Mouse (Mus musculus): ENCODE results near the gene Trmt10a. TPM values are rescaled to one million over a fixed set of nuclear protein-coding genes. Genes with fewer than 3 reads are reported as not detected.

Trmt10a gene
- total RNA-seq, 2 experiments from 2014 or later = 3.9 to 11.0 TPM

DNA sequence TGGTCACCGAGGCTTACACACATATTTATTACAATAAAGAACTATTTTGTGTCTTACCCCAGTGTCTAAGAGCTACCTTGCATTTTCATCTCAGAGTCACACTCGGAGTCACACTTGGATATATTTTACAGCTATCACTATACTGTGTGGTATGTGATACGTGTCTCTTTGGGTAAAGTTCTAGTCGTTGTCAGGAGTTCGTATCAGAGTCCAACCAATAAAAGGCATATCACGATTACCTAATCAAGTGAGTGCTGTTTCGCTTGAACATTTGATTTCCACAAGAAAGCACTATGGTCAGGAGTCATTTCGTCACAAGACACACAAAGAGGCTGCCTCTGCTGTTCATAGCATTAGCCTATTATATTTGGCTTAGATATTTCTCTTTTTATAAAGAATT lies 9.8 kb upstream of the Trmt10a start:
- ATAC-seq (replicated peaks; ENCODE audit: poor library complexity, severe bottlenecking) = no peak; the same call in 1 of the 2 replicates

DNA sequence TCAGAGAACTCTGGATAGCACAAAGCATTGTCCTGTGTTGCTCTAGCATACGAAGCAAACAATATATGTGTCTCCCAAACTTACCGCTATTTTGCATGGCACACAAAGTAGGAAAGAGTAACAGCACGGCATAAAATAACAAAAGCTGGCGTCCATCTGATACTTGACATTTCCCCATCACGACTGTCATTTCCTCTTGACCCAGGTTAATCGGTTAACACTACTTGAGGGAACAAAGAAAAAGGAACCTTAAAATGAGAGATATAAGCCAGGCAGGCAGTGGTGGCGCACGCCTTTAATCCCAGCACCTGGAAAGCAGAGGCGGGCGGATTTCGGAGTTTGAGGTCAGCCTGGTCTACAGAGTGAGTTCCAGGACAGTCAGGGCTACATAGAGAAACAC lies 9.3 kb upstream of the Trmt10a start:
- ATAC-seq (replicated peaks; ENCODE audit: poor library complexity, severe bottlenecking) = peak; percentile 59

DNA sequence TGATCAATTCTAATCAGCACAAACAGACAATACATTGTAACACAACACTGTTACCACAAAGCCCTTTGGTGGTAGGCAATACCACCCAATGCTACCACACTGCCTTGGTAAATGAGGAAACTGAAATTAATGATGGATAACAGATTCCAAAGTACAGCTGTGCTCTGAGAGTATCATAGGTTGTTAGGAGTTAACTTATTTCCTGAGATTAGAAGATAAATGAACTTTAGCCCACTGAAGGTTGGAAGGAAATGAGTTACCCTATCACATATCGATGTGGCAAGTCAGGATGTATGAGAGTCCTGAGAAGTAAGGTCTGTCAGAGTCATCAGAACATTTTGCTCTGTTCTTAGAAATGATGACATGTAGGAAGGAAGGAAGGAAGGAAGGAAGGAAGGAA lies 8.7 kb upstream of the Trmt10a start:
- no peak; the same call in 1 of the 2 replicates for ATAC-seq (replicated peaks; ENCODE audit: poor library complexity, severe bottlenecking)

DNA sequence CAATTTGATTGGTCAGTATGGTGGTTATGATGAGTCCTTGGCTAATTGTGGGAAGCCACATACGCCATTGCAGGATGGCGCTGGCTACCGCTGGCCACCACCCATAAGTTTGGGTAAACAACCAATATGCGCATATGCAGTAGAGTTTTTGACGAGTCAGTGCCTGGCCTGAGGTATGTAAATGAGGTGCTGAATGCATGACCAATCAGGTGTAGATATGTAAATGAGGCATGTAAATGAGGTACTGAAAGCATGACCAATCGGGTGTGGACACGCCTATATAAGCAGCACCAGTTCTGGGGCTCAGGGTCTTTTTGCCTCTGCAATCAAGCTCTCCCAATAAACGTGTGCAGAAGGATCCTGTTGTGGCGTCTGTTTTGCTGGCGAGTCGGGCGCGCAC lies 5.1 kb upstream of the Trmt10a start:
- peak; percentile 26; the same call in 1 of the 2 replicates for ATAC-seq (replicated peaks; ENCODE audit: poor library complexity, severe bottlenecking)

DNA sequence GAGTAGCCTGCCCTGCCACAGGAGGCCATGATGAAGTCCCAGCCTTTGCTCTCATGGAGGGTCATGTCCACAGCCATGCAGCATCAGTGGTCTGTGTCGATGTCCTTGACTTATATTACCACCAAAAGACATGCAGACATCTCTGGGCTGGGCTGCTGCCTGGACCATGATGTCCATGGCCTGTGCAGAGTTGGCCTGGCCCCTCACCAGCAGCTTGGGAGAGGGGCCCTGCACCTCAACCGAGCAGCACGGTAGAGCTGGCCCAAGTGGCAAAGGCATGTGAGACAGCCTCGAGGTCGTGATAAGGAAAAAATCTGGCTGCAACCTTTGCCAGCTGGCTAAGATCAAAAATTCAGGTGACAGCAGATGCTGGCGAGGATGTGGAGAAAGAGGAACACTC lies 3.6 kb upstream of the Trmt10a start:
- ATAC-seq (replicated peaks; ENCODE audit: poor library complexity, severe bottlenecking) = no peak

DNA sequence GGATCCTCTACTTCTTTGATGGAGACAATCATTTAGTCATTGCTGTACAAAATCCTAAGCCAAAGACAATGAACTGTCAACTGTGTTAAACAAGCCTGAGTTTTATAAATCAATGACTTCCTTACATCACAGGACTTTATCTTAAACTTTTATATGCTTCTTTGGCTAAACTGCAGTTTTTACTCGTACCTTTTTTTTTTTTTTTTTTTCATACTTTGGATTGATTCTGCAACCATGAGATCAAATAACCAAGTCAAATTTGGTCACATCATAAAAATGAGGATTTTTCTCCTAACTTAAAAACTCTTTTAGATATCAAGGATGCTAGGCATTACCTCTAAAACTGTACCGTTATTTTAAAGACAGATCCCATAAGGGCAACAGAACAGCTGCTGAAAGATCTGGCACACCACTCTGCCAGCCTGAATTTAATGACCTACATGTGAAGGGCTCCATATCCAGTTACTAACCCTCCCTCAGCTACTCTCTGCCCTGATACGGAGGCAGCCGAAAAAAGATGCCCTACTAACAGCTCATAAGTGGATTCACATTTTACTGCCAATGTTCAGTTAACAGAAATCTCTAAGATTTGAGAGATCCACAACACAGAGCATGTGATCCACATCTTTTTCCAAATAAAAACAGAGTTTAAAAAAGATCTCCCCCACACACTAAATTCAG lies 1.1 kb upstream of the Trmt10a start:
- ATAC-seq (replicated peaks; ENCODE audit: poor library complexity, severe bottlenecking) = no peak

DNA sequence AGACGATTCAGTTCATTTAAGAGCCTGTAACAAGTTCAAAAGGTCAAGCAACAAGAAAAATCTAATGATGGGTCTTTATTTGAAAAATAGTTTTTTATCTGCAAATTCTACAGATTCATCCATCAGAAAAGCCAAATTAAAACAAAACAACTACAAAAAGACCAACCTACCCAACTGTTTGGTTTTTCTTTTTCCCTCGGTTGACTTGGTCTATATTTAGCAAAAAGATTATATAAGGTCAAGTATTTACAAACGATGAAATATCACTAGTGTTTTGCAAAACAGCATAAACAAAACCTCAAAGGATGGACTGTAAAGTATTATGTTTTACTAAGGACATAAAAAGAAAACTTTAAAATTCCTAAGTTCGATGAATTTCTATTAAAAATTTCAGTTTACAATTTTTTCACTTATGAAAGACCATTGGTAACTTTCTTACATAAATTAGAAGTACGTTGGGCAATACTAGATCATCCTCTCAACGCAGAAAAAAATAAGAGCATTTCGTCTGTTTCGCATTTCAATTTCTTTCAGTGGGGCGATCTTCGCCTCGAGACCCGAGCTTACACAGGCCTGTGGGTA lies 424 bp upstream of the Trmt10a start:
- ATAC-seq (replicated peaks; ENCODE audit: poor library complexity, severe bottlenecking) = no peak

DNA sequence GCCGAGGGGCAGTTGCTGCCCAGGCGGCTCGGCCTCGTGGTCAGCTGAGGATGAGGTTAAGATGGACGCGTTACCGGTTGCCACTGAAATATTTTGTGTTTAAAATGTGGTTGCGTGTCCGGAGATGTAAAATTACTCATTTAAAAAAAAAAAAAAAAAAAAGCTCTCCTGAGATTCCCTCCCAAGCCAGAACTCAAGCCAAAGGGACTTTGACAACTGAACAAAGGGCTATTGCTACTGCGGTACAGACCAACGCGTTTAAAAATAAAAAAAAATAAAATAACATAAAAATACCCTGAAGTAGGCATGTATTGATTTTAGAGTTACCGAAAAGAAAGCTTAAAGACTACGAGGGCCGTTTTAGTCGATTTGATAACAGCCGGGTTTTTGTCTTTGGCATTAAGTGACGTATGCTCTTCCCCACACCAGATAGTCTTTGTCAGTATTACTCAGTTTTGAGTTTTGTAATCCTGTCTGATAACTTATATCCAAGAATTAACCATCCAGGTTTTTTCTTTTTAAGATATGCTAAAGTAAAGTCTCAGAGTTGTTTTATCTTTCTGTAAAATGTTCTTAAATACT lies 903 bp downstream of the Trmt10a start:
- ATAC-seq (replicated peaks; ENCODE audit: poor library complexity, severe bottlenecking) = no peak

DNA sequence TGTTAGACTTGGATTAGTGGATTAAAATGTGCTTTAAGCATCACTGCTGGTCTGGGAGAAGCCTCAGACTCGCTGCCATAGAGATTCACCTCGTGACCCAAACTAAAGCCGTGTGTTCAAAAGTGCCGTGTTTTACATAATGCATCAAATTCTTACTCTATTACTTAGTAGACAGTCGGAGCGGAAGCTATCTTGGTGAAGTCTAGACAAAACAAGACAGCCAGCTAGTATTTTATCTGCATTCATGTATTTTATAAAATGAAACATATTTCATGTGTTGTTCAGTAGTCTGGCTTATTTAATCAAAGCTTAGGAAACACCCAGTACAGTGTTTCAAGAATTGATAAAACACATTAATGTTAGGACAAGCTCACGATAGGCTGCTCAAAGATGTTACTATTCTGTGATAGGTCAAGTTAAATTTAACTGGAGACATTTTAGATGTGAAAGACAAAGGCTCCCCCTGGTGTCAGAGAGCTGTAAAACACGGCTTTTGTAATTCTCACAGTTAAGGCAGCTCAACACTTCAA lies 1.5 kb downstream of the Trmt10a start, which contains the start of gene Mttp:
Mttp (minus strand) TSS at position 327 of the 530 bp plus-strand sequence.
- peak; percentile 46 for ATAC-seq (replicated peaks; ENCODE audit: poor library complexity, severe bottlenecking)

DNA sequence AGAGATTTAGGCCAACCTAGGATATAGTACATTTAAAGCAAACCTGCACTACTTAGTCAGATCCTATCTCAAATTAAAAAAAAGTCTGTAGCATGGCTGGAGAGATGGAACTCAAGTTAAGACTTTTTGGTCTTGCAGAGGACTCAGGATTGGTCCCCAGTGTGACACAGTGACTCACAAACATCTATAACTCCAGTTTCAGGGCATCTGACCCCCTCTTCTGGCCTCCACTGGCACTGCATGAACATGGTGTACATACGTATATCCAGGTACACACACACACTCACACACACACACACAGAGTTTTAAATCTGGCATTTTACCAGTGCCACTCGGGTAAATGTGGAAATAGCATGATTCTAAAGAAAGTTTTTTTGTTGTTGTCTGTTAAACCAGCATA lies 5.6 kb downstream of the Trmt10a start:
- no peak for ATAC-seq (replicated peaks; ENCODE audit: poor library complexity, severe bottlenecking)

DNA sequence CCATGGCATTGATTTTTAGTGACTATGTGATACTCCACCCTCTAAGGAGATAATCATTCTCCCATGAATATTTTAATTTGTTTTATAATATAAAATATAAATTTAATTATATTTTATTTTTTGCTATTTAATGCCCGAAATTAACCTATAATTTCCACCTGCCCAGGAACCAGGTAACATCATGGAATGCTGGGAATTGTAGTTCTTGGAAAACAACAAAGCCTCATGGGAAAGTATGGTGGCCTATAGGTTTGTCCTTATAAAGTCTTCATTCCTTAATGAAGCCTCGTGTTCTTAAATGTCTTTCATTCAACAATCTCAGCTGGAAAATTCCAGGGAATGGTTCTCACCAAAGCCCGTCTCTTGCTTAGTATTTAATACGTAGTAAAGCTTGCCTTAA lies 11.8 kb downstream of the Trmt10a start:
- ATAC-seq (replicated peaks; ENCODE audit: poor library complexity, severe bottlenecking) = no peak

DNA sequence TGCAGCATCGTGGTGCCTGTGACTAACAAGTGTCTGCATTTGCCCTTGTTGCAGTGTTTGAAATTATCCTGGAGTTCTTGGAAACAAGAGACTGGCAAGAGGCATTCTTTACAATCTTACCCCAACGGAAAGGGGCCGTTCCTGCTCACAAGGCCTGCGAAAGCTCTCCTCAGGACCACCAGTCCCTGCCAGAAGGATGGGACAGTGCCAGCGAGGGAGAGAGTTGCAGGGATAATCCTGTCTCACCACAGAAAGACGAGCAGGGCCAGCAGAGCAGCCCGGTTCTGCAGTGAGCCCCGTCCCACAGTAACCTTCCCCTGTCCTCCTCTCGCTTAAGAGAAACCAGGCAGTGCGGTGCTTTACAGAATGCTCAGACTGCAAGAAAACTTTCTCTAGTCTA lies 13.4 kb downstream of the Trmt10a start:
- no peak for ATAC-seq (replicated peaks; ENCODE audit: poor library complexity, severe bottlenecking)

DNA sequence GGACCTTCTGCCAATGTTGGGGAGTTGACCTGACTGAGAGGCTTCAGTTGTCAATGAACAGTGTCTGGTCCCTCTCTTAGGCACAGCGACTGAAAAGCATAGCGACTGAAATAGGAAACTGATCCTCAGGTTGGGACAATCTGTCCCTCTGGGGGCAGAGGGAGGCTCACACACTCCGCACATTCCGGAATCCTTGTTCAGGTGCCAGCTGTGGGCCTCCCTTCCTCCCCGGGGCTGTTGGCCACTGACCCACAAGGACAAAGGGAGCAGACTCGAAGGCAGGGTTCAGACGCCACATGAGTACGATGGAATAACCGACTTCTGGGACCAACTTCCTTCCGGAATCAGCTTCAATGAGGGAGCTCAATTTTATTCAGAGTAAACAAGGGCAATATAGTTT lies 18.4 kb downstream of the Trmt10a start:
- no peak for ATAC-seq (replicated peaks; ENCODE audit: poor library complexity, severe bottlenecking)

DNA sequence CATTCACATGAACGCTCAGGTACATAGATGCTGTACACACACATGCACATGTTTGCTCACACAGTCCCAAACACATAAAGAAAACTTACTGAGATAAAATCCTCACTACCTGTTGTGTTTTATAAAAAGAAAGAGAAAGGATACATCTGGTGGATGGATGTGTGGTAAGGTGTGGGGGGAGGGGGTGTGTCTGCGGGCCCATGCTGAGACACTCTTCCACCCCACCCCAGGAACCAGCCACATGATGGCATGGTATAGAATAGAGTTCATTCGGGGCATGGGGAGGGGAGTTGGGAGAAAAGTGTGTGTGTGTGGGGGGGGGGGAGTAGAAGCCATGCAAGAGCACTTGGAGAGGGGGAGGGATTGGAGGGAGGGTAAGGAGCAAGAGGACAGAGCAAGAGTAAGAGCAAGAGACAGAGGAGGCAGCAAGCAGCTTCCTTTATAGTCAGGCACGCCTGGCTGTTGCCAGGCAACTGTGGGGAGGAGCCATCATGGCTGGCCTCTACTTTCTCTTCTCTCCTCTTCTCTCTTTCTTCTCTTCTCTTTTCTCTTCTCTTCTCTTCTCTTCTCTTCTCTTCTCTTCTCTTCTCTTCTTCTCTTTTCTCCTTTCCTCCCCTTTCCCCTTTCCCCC lies 19.4 kb downstream of the Trmt10a start:
- 0 out of 2 replicates have a peak, but pooled peaks have one; percentile 33 for ATAC-seq (replicated peaks; ENCODE audit: poor library complexity, severe bottlenecking)

DNA sequence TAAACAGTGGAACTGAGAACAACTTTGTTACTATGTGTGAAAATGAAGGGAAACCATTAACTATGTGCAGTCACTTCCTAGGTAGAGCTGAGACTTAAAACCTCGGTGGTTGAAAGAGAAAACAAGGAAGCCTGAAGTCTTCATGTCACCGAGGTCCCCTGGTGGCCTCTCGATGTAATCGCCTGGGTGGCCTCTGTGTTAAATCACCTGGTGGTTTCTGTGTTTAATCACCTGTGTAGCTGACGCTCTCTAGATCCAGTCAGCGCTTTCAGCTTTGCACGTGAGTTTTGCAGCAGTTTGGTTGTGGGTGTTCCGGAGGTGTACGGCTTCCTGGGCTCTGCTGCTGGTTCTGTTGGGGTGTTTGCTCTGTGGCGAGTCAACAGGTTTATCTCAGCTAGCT lies 30.0 kb downstream of the Trmt10a start:
- no peak for ATAC-seq (replicated peaks; ENCODE audit: poor library complexity, severe bottlenecking)

DNA sequence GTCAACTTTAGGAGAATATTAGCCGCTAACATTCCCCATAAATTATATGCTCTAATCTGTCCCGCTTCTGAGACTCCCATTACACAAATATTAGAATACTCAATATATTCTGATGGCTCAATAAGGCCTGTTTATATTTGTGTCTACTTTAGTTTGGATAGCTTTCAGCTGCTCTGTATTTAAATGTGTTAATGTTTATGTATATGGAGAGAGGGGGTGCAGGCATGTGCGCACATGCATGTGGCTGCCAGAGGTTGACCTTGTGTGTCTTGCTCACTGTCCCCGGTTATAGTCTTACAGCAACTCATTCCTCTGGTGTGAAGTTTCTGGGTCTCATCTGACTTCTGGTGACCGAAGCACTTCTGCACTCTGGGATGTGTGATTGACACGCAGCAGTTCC lies 32.3 kb downstream of the Trmt10a start:
- no peak for ATAC-seq (replicated peaks; ENCODE audit: poor library complexity, severe bottlenecking)

DNA sequence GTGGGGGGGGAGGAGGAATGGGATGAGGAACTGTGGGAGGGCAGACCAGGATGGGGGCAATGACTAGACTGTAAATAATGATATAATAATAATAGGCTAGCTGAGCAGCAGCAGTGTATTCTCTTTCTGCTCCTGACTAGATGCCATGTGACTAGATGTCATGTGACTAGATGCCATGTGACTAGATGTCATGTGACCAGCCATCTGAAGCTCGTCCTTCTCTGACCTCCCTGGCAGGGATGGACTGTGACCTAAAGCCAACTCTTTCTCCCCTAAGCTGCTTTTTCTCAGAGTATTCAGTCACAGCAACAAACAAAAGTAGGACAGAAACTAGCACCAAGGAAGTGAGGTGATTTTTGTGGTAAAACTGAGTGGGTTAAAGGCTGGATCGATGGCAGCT lies 38.8 kb downstream of the Trmt10a start:
- no peak for ATAC-seq (replicated peaks; ENCODE audit: poor library complexity, severe bottlenecking)

DNA sequence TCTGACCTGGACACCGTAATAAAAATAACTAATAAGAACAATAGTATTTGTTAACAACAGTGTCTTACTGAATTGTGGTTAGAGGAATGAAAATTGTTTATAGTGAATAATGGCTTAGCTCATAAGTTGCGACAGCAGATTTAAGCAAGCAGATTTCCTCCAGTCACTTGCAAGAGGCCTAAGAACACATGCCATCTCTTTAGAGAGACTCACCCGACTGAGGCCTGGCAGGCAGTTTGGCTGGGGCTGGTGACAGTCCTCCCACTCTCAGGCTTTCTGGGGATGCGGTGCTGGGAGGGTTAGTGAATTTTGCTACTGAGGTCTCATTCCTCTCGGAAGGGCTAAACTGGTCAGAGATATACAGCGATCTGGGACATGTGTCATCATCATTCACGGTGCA lies 40.1 kb downstream of the Trmt10a start:
- ATAC-seq (replicated peaks; ENCODE audit: poor library complexity, severe bottlenecking) = no peak

DNA sequence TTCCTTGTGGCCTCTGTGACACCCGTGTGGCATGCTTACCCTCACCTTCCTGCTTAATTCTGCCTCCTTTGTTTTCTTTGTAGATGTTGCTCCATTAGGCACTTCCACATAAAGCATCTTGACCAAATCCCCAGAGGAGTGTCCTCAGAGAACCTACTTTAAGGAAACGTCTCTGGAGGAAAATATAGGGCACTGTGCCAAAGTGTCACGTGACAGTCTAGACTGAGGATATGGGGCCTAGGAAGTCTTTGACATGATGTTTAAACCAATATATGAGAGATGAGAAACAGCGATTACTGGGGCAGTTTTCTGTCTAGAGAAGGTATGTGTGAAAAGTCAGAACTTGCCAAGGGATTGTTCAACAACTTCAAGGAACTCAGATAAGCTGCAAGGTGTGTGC lies 42.0 kb downstream of the Trmt10a start:
- no peak for ATAC-seq (replicated peaks; ENCODE audit: poor library complexity, severe bottlenecking)

DNA sequence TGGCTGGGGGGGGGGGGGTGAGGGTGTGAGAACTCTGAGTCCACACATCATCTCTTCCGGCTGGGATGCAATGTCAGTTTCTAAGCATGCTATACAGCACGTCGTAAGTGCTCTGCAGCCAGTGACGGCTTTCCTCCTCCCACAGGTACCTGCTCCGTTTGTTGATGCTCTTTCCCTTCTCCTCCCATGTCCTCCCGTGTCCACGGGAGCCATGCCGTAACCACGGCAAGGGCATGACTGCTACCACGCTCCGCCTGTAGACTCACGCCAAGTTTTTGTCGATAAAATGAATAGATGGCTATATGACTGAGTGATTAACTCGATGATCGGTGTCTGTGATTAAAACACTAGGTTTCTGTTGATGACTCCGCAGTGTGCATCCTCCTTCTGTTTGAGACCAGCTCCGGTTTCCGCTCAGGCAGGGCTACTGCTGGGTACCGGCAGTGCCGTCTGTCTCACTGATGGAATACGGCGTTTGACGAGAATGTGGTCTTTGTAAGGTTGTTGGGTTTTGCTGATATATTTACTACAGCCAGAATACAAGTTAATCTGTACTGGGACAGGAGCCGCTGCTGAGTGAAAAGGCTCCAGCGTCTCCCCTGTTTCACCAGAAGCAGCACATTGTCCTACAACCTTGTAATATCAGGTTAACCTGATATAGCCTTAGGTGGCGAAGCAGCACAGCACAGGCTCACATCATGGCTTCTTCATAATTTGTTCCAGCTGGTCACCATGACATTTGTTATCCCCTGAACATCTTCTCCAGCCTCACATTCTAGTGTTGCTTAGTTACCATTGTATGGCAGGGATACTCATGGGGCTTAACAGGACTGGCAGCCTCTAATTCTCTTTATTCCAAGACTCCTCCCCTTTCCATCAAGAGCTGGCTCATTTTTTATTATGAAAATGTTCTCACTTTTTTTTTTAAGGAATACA lies 43.0 kb downstream of the Trmt10a start:
- ATAC-seq (replicated peaks; ENCODE audit: poor library complexity, severe bottlenecking) = no peak
